Mouse (Mus musculus) left cerebral cortex, adult 2 months (tissue): Measurements from ENCODE around the gene Tlcd2. TPM values are rescaled to one million over a fixed set of nuclear protein-coding genes. Genes with fewer than 3 reads are reported as not detected.
A peak's percentile ranks its signal among the peaks of the same experiment; 100 is the strongest.

ENCODE experiments used
- DNase-seq, 2 experiments: peaks; one replicate each; pipeline ENCODE4 v3.0.0; 2021 to 2022; ENCODE audit warnings: low spot score in 2 of 2, mixed read lengths in 1 of 2; ENCODE audit errors: extremely low spot score in 1 of 2
- H3K27ac ChIP-seq: fragments of 200-600 bp; 2 replicates; pipeline ENCODE4 v1.8.1; 2022
- H3K4me3 ChIP-seq: fragments of 200-600 bp; 2 replicates; pipeline ENCODE4 v1.8.1; 2022
- CTCF ChIP-seq: fragments of 200-600 bp; IDR thresholded peaks from 2 replicates; pipeline ENCODE4 v1.8.1; 2022; ENCODE audit warnings: antibody characterized with exemption, mild to moderate bottlenecking, moderate library complexity
- intact Hi-C: fragments of 180-260 bp; cut with DNase I; formaldehyde crosslinking; loops from one replicate; pipeline ENCODE4 v1.15.1; 2025
- microRNA-seq, 2 experiments: library from miRNA; unstranded; fragments of <30 nt; microRNA quantifications; one replicate each; pipeline ENCODE4 v1.2.0; 2021
- total RNA-seq, 2 experiments: library from RNA; stranded (reverse); gene quantifications; 2 replicates each; pipeline ENCODE4 v1.2.3; 2021

Gene Tlcd2
- total RNA-seq, 2 experiments from 2014 or later, result 0.51 to 0.66 TPM

GRCm38 (mm10) chr11:75510627-75510993 is 49.1 kb downstream of the Tlcd2 start:
- DNase-seq, result peak; percentile 87 to 91
- peak overlapping the region; percentile 76 for H3K4me3 ChIP-seq
- TF ChIP-seq CTCF, result peak; percentile 94
- H3K27ac ChIP-seq, result peak overlapping the region; percentile 89
- intact Hi-C loops, result loop anchor here (1.0 to 10.0 kb wide), 3 partner anchors 108 to 566 kb away; partner anchors contain the start of gene Ovca2

- Histone ChIP-seq H3K4me3 (no peak overlapping the region), H3K27ac (no peak overlapping the region)
- no peak for DNase-seq
- no peak for TF ChIP-seq CTCF
- intact Hi-C loops, result loop anchor here (5.0 to 10.0 kb wide), 2 partner anchors 334 to 566 kb away; partner anchors contain the start of gene Ovca2
Observed at GRCm38 (mm10) chr11:75511213-75511612, 49.7 kb downstream of the Tlcd2 start.

GRCm38 (mm10) chr11:75512301-75513018 is 50.9 kb downstream of the Tlcd2 start:
- intact Hi-C loops, result loop anchor here (5.0 to 10.0 kb wide), 2 partner anchors 335 to 568 kb away; partner anchors contain the start of gene Ovca2
- no peak for DNase-seq
- TF ChIP-seq CTCF, result no peak
- Histone ChIP-seq H3K27ac (no peak overlapping the region), H3K4me3 (no peak overlapping the region)

GRCm38 (mm10) chr11:75513336-75513735 is 51.8 kb downstream of the Tlcd2 start, which contains the start of gene Scarf1:
Gene Scarf1 (plus strand): TSS chr11:75513540.
- intact Hi-C loops, result loop anchor here (5.0 to 10.0 kb wide), 2 partner anchors 336 to 569 kb away; partner anchors contain the start of gene Ovca2
- Histone ChIP-seq H3K4me3 (peak within 1 kb of the TSS; percentile 17; the same call in 1 of the 2 replicates), H3K27ac (no peak within 1 kb of the TSS; the same call in 1 of the 2 replicates)
- no peak for DNase-seq
- TF ChIP-seq CTCF, result no peak

- DNase-seq, result no peak
- TF ChIP-seq CTCF, result no peak
- Histone ChIP-seq H3K4me3 (no peak overlapping the region), H3K27ac (no peak overlapping the region)
- intact Hi-C loops, result loop anchor here (10.0 kb wide), 1 partner anchor 570 kb away; no protein-coding TSS in a partner anchor
Observed at GRCm38 (mm10) chr11:75515186-75515585, 53.7 kb downstream of the Tlcd2 start.

- TF ChIP-seq CTCF, result no peak
- DNase-seq, result no peak
- intact Hi-C loops, result loop anchor here (10.0 kb wide), 1 partner anchor 575 kb away; no protein-coding TSS in a partner anchor
- H3K27ac ChIP-seq, result no peak overlapping the region
- no peak overlapping the region for H3K4me3 ChIP-seq
Observed at GRCm38 (mm10) chr11:75519834-75520633, 58.5 kb downstream of the Tlcd2 start.

Small RNAs within 50 kb of the gene (microRNA-seq; reads per million reads assigned to microRNA genes)
- gene Mir22, result 2,436 to 3,805 reads per million in 2 experiments

Other genes starting within 250 kb of the Tlcd2 start
- 10 to 100 TPM; 41.9 to 42.3 TPM for gene Rpa1, start 113.4 kb upstream of the Tlcd2 start, total RNA-seq
- 10 to 100 TPM; 15.0 to 16.5 TPM for gene Smyd4, start 113.3 kb upstream of the Tlcd2 start, total RNA-seq
- gene Serpinf1, start 39.0 kb upstream of the Tlcd2 start, total RNA-seq, result 10 to 100 TPM in 1 of 2 experiments, 1 to 10 TPM in 1; 9.7 to 10.5 TPM
- under 1 TPM in 1 of 2 experiments, not detected in 1; 0.28 TPM for gene Serpinf2, start 22.1 kb upstream of the Tlcd2 start, total RNA-seq
- gene Wdr81, start 7.0 kb upstream of the Tlcd2 start, total RNA-seq, result 10 to 100 TPM; 19.5 to 20.7 TPM
- gene Prpf8, start 25.1 kb downstream of the Tlcd2 start, total RNA-seq, result 100 to 1,000 TPM; 133 to 138 TPM
- gene Rilp, start 48.4 kb downstream of the Tlcd2 start, total RNA-seq, result 1 to 10 TPM in 1 of 2 experiments, under 1 TPM in 1; 0.91 to 1.4 TPM
- 1 to 10 TPM; 1.3 to 1.6 TPM for gene Scarf1, start 51.8 kb downstream of the Tlcd2 start, total RNA-seq
- 10 to 100 TPM; 56.7 to 57.0 TPM for gene Slc43a2, start 70.0 kb downstream of the Tlcd2 start, total RNA-seq
- gene Pitpna, start 126.4 kb downstream of the Tlcd2 start, total RNA-seq, result 100 to 1,000 TPM; 329 to 332 TPM
- gene Inpp5k, start 169.3 kb downstream of the Tlcd2 start, total RNA-seq, result 10 to 100 TPM; 41.0 to 42.7 TPM
- 10 to 100 TPM; 25.2 to 26.6 TPM for gene Myo1c, start 188.8 kb downstream of the Tlcd2 start, total RNA-seq
- 100 to 1,000 TPM; 126 to 133 TPM for gene Crk, start 217.5 kb downstream of the Tlcd2 start, total RNA-seq